Mouse (Mus musculus): ENCODE measurements around the gene Bhlhe23.

The Bhlhe23 gene

GRCm38 (mm10) chr2:180779226-180780104, 2.8 kb upstream of the Bhlhe23 start:
- no peak; the same call in 1 of the 2 replicates for ATAC-seq (ENCODE audit: insufficient number of reproducible peaks, low FRiP score, low TSS enrichment)

- ATAC-seq (ENCODE audit: insufficient number of reproducible peaks, low FRiP score, low TSS enrichment) = no peak
Measured at GRCm38 (mm10) chr2:180775641-180776040, 1.1 kb downstream of the Bhlhe23 start.

- ATAC-seq (ENCODE audit: insufficient number of reproducible peaks, low FRiP score, low TSS enrichment) = no peak
Measured at GRCm38 (mm10) chr2:180775223-180775622, 1.5 kb downstream of the Bhlhe23 start.

- ATAC-seq (ENCODE audit: insufficient number of reproducible peaks, low FRiP score, low TSS enrichment) = no peak
Measured at GRCm38 (mm10) chr2:180765713-180766112, 11.0 kb downstream of the Bhlhe23 start.

- no peak for ATAC-seq (ENCODE audit: insufficient number of reproducible peaks, low FRiP score, low TSS enrichment)
Measured at GRCm38 (mm10) chr2:180764986-180765385, 11.7 kb downstream of the Bhlhe23 start.

GRCm38 (mm10) chr2:180758513-180759263, 18.0 kb downstream of the Bhlhe23 start:
- ATAC-seq (ENCODE audit: insufficient number of reproducible peaks, low FRiP score, low TSS enrichment) = no peak

- no peak for ATAC-seq (ENCODE audit: insufficient number of reproducible peaks, low FRiP score, low TSS enrichment)
Measured at GRCm38 (mm10) chr2:180756786-180757185, 19.9 kb downstream of the Bhlhe23 start.

- ATAC-seq (ENCODE audit: insufficient number of reproducible peaks, low FRiP score, low TSS enrichment) = no peak
Measured at GRCm38 (mm10) chr2:180755896-180756295, 20.8 kb downstream of the Bhlhe23 start.

GRCm38 (mm10) chr2:180754976-180755688, 21.6 kb downstream of the Bhlhe23 start:
- ATAC-seq (ENCODE audit: insufficient number of reproducible peaks, low FRiP score, low TSS enrichment) = no peak

- no peak for ATAC-seq (ENCODE audit: insufficient number of reproducible peaks, low FRiP score, low TSS enrichment)
Measured at GRCm38 (mm10) chr2:180748904-180749303, 27.8 kb downstream of the Bhlhe23 start.

GRCm38 (mm10) chr2:180746569-180747192, 30.0 kb downstream of the Bhlhe23 start:
- ATAC-seq (ENCODE audit: insufficient number of reproducible peaks, low FRiP score, low TSS enrichment) = no peak

GRCm38 (mm10) chr2:180745248-180745927, 31.3 kb downstream of the Bhlhe23 start:
- peak; percentile 56; the same call in 1 of the 2 replicates for ATAC-seq (ENCODE audit: insufficient number of reproducible peaks, low FRiP score, low TSS enrichment)

GRCm38 (mm10) chr2:180743321-180743720, 33.4 kb downstream of the Bhlhe23 start:
- no peak for ATAC-seq (ENCODE audit: insufficient number of reproducible peaks, low FRiP score, low TSS enrichment)

- ATAC-seq (ENCODE audit: insufficient number of reproducible peaks, low FRiP score, low TSS enrichment) = no peak
Measured at GRCm38 (mm10) chr2:180742820-180743219, 33.9 kb downstream of the Bhlhe23 start.

GRCm38 (mm10) chr2:180741421-180741820, 35.3 kb downstream of the Bhlhe23 start:
- ATAC-seq (ENCODE audit: insufficient number of reproducible peaks, low FRiP score, low TSS enrichment) = no peak

GRCm38 (mm10) chr2:180740349-180740748, 36.4 kb downstream of the Bhlhe23 start:
- ATAC-seq (ENCODE audit: insufficient number of reproducible peaks, low FRiP score, low TSS enrichment) = no peak

- no peak for ATAC-seq (ENCODE audit: insufficient number of reproducible peaks, low FRiP score, low TSS enrichment)
Measured at GRCm38 (mm10) chr2:180737984-180738383, 38.7 kb downstream of the Bhlhe23 start.

- no peak for ATAC-seq (ENCODE audit: insufficient number of reproducible peaks, low FRiP score, low TSS enrichment)
Measured at GRCm38 (mm10) chr2:180735232-180735631, 41.5 kb downstream of the Bhlhe23 start.

GRCm38 (mm10) chr2:180731984-180732383, 44.7 kb downstream of the Bhlhe23 start:
- no peak for ATAC-seq (ENCODE audit: insufficient number of reproducible peaks, low FRiP score, low TSS enrichment)

GRCm38 (mm10) chr2:180731036-180731435, 45.7 kb downstream of the Bhlhe23 start:
- ATAC-seq (ENCODE audit: insufficient number of reproducible peaks, low FRiP score, low TSS enrichment) = no peak

Data from cerebellum, adult (tissue).